Mouse (Mus musculus): Measurements from ENCODE around the gene Reln.

The Reln gene

GRCm38 (mm10) chr5:21983021-21983667 is 361.4 kb downstream of the Reln start:
- TF ChIP-seq POU5F1 (IDR thresholded peaks at IDR 0.05; ENCODE audit: borderline replicate concordance, low read length) (no peak), NANOG (IDR thresholded peaks at IDR 0.05; ENCODE audit: borderline replicate concordance, low read length) (no peak), CTCF (conservative IDR thresholded peaks at IDR 0.05; ENCODE audit: low read length) (no peak)
- no peaks in the 10 kb centered on the region for H3K4me1 ChIP-seq (replicated peaks; ENCODE audit: low read depth, low read length)
- no peaks in the 10 kb centered on the region for H3K9me3 ChIP-seq (ENCODE audit: low read length)
- no peaks in the 10 kb centered on the region for H3K36me3 ChIP-seq (ENCODE audit: insufficient read depth, low read length)
- H3K4me3 ChIP-seq (replicated peaks; ENCODE audit: low read length): no peak overlapping the region
- no peaks in the 10 kb centered on the region for H3K27me3 ChIP-seq (ENCODE audit: insufficient read depth, low read length)

- no peaks in the 10 kb centered on the region for H3K9me3 ChIP-seq (ENCODE audit: low read length)
- no peaks in the 10 kb centered on the region for H3K36me3 ChIP-seq (ENCODE audit: insufficient read depth, low read length)
- H3K27me3 ChIP-seq (ENCODE audit: insufficient read depth, low read length): no peaks in the 10 kb centered on the region
- no peak overlapping the region for H3K4me3 ChIP-seq (replicated peaks; ENCODE audit: low read length)
- TF ChIP-seq CTCF (conservative IDR thresholded peaks at IDR 0.05; ENCODE audit: low read length) (no peak), NANOG (IDR thresholded peaks at IDR 0.05; ENCODE audit: borderline replicate concordance, low read length) (no peak), POU5F1 (IDR thresholded peaks at IDR 0.05; ENCODE audit: borderline replicate concordance, low read length) (no peak)
- H3K4me1 ChIP-seq (replicated peaks; ENCODE audit: low read depth, low read length): no peaks in the 10 kb centered on the region
Measured at GRCm38 (mm10) chr5:21981216-21981615, 363.3 kb downstream of the Reln start.

- no peaks in the 10 kb centered on the region for H3K9me3 ChIP-seq (ENCODE audit: low read length)
- TF ChIP-seq CTCF (conservative IDR thresholded peaks at IDR 0.05; ENCODE audit: low read length): no peak
- no peak for TF ChIP-seq NANOG (IDR thresholded peaks at IDR 0.05; ENCODE audit: borderline replicate concordance, low read length)
- TF ChIP-seq POU5F1 (IDR thresholded peaks at IDR 0.05; ENCODE audit: borderline replicate concordance, low read length): no peak
- no peaks in the 10 kb centered on the region for H3K4me1 ChIP-seq (replicated peaks; ENCODE audit: low read depth, low read length)
- no peaks in the 10 kb centered on the region for H3K27me3 ChIP-seq (ENCODE audit: insufficient read depth, low read length)
- no peaks in the 10 kb centered on the region for H3K36me3 ChIP-seq (ENCODE audit: insufficient read depth, low read length)
- H3K4me3 ChIP-seq (replicated peaks; ENCODE audit: low read length): no peak overlapping the region
Measured at GRCm38 (mm10) chr5:21980544-21980943, 364.0 kb downstream of the Reln start.

- Histone ChIP-seq H3K27me3 (ENCODE audit: insufficient read depth, low read length) (no peaks in the 10 kb centered on the region), H3K36me3 (ENCODE audit: insufficient read depth, low read length) (no peaks in the 10 kb centered on the region), H3K9me3 (ENCODE audit: low read length) (no peaks in the 10 kb centered on the region), H3K4me3 (replicated peaks; ENCODE audit: low read length) (no peak overlapping the region), H3K4me1 (replicated peaks; ENCODE audit: low read depth, low read length) (no peaks in the 10 kb centered on the region)
- TF ChIP-seq CTCF (conservative IDR thresholded peaks at IDR 0.05; ENCODE audit: low read length) (no peak), NANOG (IDR thresholded peaks at IDR 0.05; ENCODE audit: borderline replicate concordance, low read length) (no peak), POU5F1 (IDR thresholded peaks at IDR 0.05; ENCODE audit: borderline replicate concordance, low read length) (no peak)
Measured at GRCm38 (mm10) chr5:21973266-21974010, 371.1 kb downstream of the Reln start.

- H3K27me3 ChIP-seq (ENCODE audit: insufficient read depth, low read length): no peaks in the 10 kb centered on the region
- H3K4me3 ChIP-seq (replicated peaks; ENCODE audit: low read length): no peak overlapping the region
- H3K36me3 ChIP-seq (ENCODE audit: insufficient read depth, low read length): no peaks in the 10 kb centered on the region
- 0 out of 2 replicates have a peak, but pooled peaks cover 2% of the 10 kb centered on the region for H3K4me1 ChIP-seq (replicated peaks; ENCODE audit: low read depth, low read length)
- TF ChIP-seq POU5F1 (IDR thresholded peaks at IDR 0.05; ENCODE audit: borderline replicate concordance, low read length) (no peak), NANOG (IDR thresholded peaks at IDR 0.05; ENCODE audit: borderline replicate concordance, low read length) (no peak), CTCF (conservative IDR thresholded peaks at IDR 0.05; ENCODE audit: low read length) (no peak)
- no peaks in the 10 kb centered on the region for H3K9me3 ChIP-seq (ENCODE audit: low read length)
Measured at GRCm38 (mm10) chr5:21961796-21962195, 382.7 kb downstream of the Reln start.

GRCm38 (mm10) chr5:21960151-21960550 is 384.4 kb downstream of the Reln start:
- TF ChIP-seq NANOG (IDR thresholded peaks at IDR 0.05; ENCODE audit: borderline replicate concordance, low read length): no peak
- TF ChIP-seq POU5F1 (IDR thresholded peaks at IDR 0.05; ENCODE audit: borderline replicate concordance, low read length): no peak
- no peak for TF ChIP-seq CTCF (conservative IDR thresholded peaks at IDR 0.05; ENCODE audit: low read length)
- H3K27me3 ChIP-seq (ENCODE audit: insufficient read depth, low read length): no peaks in the 10 kb centered on the region
- H3K4me1 ChIP-seq (replicated peaks; ENCODE audit: low read depth, low read length): 0 out of 2 replicates have a peak, but pooled peaks cover 2% of the 10 kb centered on the region
- no peaks in the 10 kb centered on the region for H3K9me3 ChIP-seq (ENCODE audit: low read length)
- H3K36me3 ChIP-seq (ENCODE audit: insufficient read depth, low read length): no peaks in the 10 kb centered on the region
- H3K4me3 ChIP-seq (replicated peaks; ENCODE audit: low read length): no peak overlapping the region

GRCm38 (mm10) chr5:21957586-21957985 is 386.9 kb downstream of the Reln start:
- TF ChIP-seq NANOG (IDR thresholded peaks at IDR 0.05; ENCODE audit: borderline replicate concordance, low read length): no peak
- TF ChIP-seq CTCF (conservative IDR thresholded peaks at IDR 0.05; ENCODE audit: low read length): no peak
- no peak for TF ChIP-seq POU5F1 (IDR thresholded peaks at IDR 0.05; ENCODE audit: borderline replicate concordance, low read length)
- Histone ChIP-seq H3K4me3 (replicated peaks; ENCODE audit: low read length) (no peak overlapping the region), H3K4me1 (replicated peaks; ENCODE audit: low read depth, low read length) (0 out of 2 replicates have a peak, but pooled peaks cover 2% of the 10 kb centered on the region), H3K27me3 (ENCODE audit: insufficient read depth, low read length) (no peaks in the 10 kb centered on the region), H3K9me3 (ENCODE audit: low read length) (no peaks in the 10 kb centered on the region), H3K36me3 (ENCODE audit: insufficient read depth, low read length) (no peaks in the 10 kb centered on the region)

- H3K4me3 ChIP-seq (replicated peaks; ENCODE audit: low read length): no peak overlapping the region
- no peak for TF ChIP-seq POU5F1 (IDR thresholded peaks at IDR 0.05; ENCODE audit: borderline replicate concordance, low read length)
- no peak for TF ChIP-seq NANOG (IDR thresholded peaks at IDR 0.05; ENCODE audit: borderline replicate concordance, low read length)
- TF ChIP-seq CTCF (conservative IDR thresholded peaks at IDR 0.05; ENCODE audit: low read length): no peak
- H3K36me3 ChIP-seq (ENCODE audit: insufficient read depth, low read length): no peaks in the 10 kb centered on the region
- 0 out of 2 replicates have a peak, but pooled peaks cover 2% of the 10 kb centered on the region for H3K4me1 ChIP-seq (replicated peaks; ENCODE audit: low read depth, low read length)
- H3K9me3 ChIP-seq (ENCODE audit: low read length): no peaks in the 10 kb centered on the region
- no peaks in the 10 kb centered on the region for H3K27me3 ChIP-seq (ENCODE audit: insufficient read depth, low read length)
Measured at GRCm38 (mm10) chr5:21957061-21957460, 387.4 kb downstream of the Reln start.
